Mouse (Mus musculus): Measurements from ENCODE around the gene Hoxa5.

Hoxa5 gene

GRCm38 (mm10) chr6:52157466-52158275, 46.7 kb downstream of the Hoxa5 start:
- in situ Hi-C loops (cut with MboI, MseI) = no loop called here

GRCm38 (mm10) chr6:52156551-52157200, 47.7 kb downstream of the Hoxa5 start:
- in situ Hi-C loops (cut with MboI, MseI) = no loop called here

- in situ Hi-C loops (cut with MboI, MseI) = no loop called here
These were observed 48.9 kb downstream of the Hoxa5 start for GRCm38 (mm10) chr6:52155471-52155870.

GRCm38 (mm10) chr6:52154044-52154443, 50.3 kb downstream of the Hoxa5 start:
- in situ Hi-C loops (cut with MboI, MseI) = no loop called here

- in situ Hi-C loops (cut with MboI, MseI) = no loop called here
These were observed 51.1 kb downstream of the Hoxa5 start for GRCm38 (mm10) chr6:52153270-52153669.

- in situ Hi-C loops (cut with MboI, MseI) = no loop called here
These were observed 51.9 kb downstream of the Hoxa5 start for GRCm38 (mm10) chr6:52152226-52153193.
